8 mouse cellular contexts compared by ENCODE assay signal in genomic region chr2:181670913-181671311, GRCm38 (mm10). TPM values are rescaled to one million over a fixed set of nuclear protein-coding genes. Genes with fewer than 3 reads are reported as not detected.
A peak's percentile ranks its signal among the peaks of the same experiment; 100 is the strongest.
DNase-seq lines count a peak whose midpoint lies in the region; ATAC-seq and TF ChIP-seq lines count a peak whose summit lies in the region.

No protein-coding gene starts in this region.

- peak overlapping the region; percentile 68 for H3K9ac ChIP-seq in embryonic facial prominence, embryonic 14.5 days (ENCODE audit: low read depth, low read length)
- peak overlapping the region; percentile 32 for H3K9ac ChIP-seq in intestine, embryonic 15.5 days
- peak overlapping the region; percentile 39; the same call in 1 of the 2 replicates for H3K9ac ChIP-seq in neural tube, embryonic 14.5 days (replicated peaks; ENCODE audit: low read depth, low read length)

- peak overlapping the region; percentile 40 for H3K4me3 ChIP-seq in left cerebral cortex, adult 2 months
- H3K4me3 ChIP-seq in embryonic facial prominence, embryonic 14.5 days (ENCODE audit: low read depth, low read length), result peak overlapping the region; percentile 56
- H3K4me3 ChIP-seq in intestine, embryonic 15.5 days (replicated peaks), result peak overlapping the region; percentile 43
- H3K4me3 ChIP-seq in neural tube, embryonic 14.5 days (ENCODE audit: low read depth, low read length), result peak overlapping the region; percentile 35

- 1% methylated on average over 40 of the region's 41 CpGs for WGBS in embryonic facial prominence, embryonic 14.5 days
- WGBS in intestine, embryonic 15.5 days, result under 1% methylated on average over 41 of the region's 41 CpGs
- under 1% methylated on average over 41 of the region's 41 CpGs for WGBS in neural tube, embryonic 14.5 days

- no peak for ATAC-seq in embryonic facial prominence, embryonic 14.5 days (ENCODE audit: low read depth)
- no peak for ATAC-seq in intestine, embryonic 15.5 days
- ATAC-seq in neural tube, embryonic 14.5 days (ENCODE audit: low read depth), result no peak

- peaks cover 60% of the 10 kb centered on the region for H3K27me3 ChIP-seq in embryonic facial prominence, embryonic 14.5 days (replicated peaks; ENCODE audit: control insufficient read depth, insufficient read depth, low read length)
- H3K27me3 ChIP-seq in intestine, embryonic 15.5 days (replicated peaks), result peaks cover 74% of the 10 kb centered on the region
- peaks cover 36% of the 10 kb centered on the region for H3K27me3 ChIP-seq in neural tube, embryonic 14.5 days (ENCODE audit: control insufficient read depth, insufficient read depth, low read length)

- H3K9me3 ChIP-seq in embryonic facial prominence, embryonic 14.5 days (ENCODE audit: control insufficient read depth, low read length), result no peaks in the 10 kb centered on the region
- no peaks in the 10 kb centered on the region for H3K9me3 ChIP-seq in intestine, embryonic 15.5 days
- H3K9me3 ChIP-seq in neural tube, embryonic 14.5 days (ENCODE audit: control insufficient read depth, low read length), result no peaks in the 10 kb centered on the region

- intact Hi-C loops in left cerebral cortex, adult 2 months (cut with DNase I), result no loop called here

- H3K4me2 ChIP-seq in embryonic facial prominence, embryonic 14.5 days (ENCODE audit: low read depth, low read length), result peak overlapping the region; percentile 80
- H3K4me2 ChIP-seq in intestine, embryonic 15.5 days (replicated peaks), result peak overlapping the region; percentile 75
- H3K4me2 ChIP-seq in neural tube, embryonic 14.5 days (ENCODE audit: low read depth, low read length), result peak overlapping the region; percentile 52

- peak overlapping the region; percentile 59 for H3K27ac ChIP-seq in left cerebral cortex, adult 2 months
- peak overlapping the region; percentile 61 for H3K27ac ChIP-seq in embryonic facial prominence, embryonic 14.5 days (replicated peaks; ENCODE audit: low read depth, low read length)
- no peak overlapping the region for H3K27ac ChIP-seq in intestine, embryonic 15.5 days
- H3K27ac ChIP-seq in neural tube, embryonic 14.5 days (ENCODE audit: low read depth, low read length), result no peak overlapping the region; the same call in 1 of the 2 replicates

- no peak for TF ChIP-seq CTCF in left cerebral cortex, adult 2 months (IDR thresholded peaks at IDR 0.05)

- H3K36me3 ChIP-seq in embryonic facial prominence, embryonic 14.5 days (ENCODE audit: control insufficient read depth, insufficient read depth, low read length), result no peaks in the 10 kb centered on the region
- no peaks in the 10 kb centered on the region for H3K36me3 ChIP-seq in intestine, embryonic 15.5 days
- H3K36me3 ChIP-seq in neural tube, embryonic 14.5 days (ENCODE audit: control insufficient read depth, insufficient read depth, low read length), result no peaks in the 10 kb centered on the region

- no peak for DNase-seq in left cerebral cortex, adult 2 months (ENCODE audit: extremely low spot score in 1 of 2, low spot score in 2 of 2)
- DNase-seq in left cerebral cortex, adult 8-10 months (ENCODE audit: low spot score in 2 of 2), result no peak
- DNase-seq in embryonic facial prominence, embryonic 14.5 days (ENCODE audit: low spot score), result no peak
- no peak for DNase-seq in B cell, adult 2 months
- no peak for DNase-seq in adrenal gland, adult 2 months
- DNase-seq in adrenal gland, postnatal 14 days, result no peak

- 0 out of 2 replicates have a peak, but pooled peaks cover 17% of the 10 kb centered on the region for H3K4me1 ChIP-seq in embryonic facial prominence, embryonic 14.5 days (ENCODE audit: control insufficient read depth, insufficient read depth, low read length)
- peaks cover 19% of the 10 kb centered on the region for H3K4me1 ChIP-seq in intestine, embryonic 15.5 days (replicated peaks)
- H3K4me1 ChIP-seq in neural tube, embryonic 14.5 days (ENCODE audit: control insufficient read depth, insufficient read depth, low read length), result peaks cover 7% of the 10 kb centered on the region

RNA-seq across cellular contexts. Expression of gene Sox18, which starts 0.5 kb away (rescaled TPM):
- 10 to 100 TPM; 10.9 to 11.2 TPM for total RNA-seq in left cerebral cortex, adult 2 months (2021)
- 10 to 100 TPM in 1 of 4 experiments, 1 to 10 TPM in 3; 5.8 to 11.8 (median 7.8) TPM for total RNA-seq in left cerebral cortex, adult 8-10 months (2022)
- polyA plus RNA-seq in embryonic facial prominence, embryonic 14.5 days (2014; fragmentation: Nextera tagmentation; extraction: Ambion mirVana), result 43.9 and 46.5 TPM in 2 replicates
- polyA plus RNA-seq in intestine, embryonic 15.5 days (2015; fragmentation: Nextera tagmentation; extraction: Ambion mirVana), result 28.0 and 29.0 TPM in 2 replicates
- polyA plus RNA-seq in neural tube, embryonic 14.5 days (2014; fragmentation: Nextera tagmentation; extraction: Ambion mirVana), result 12.7 and 17.0 TPM in 2 replicates
- 10 to 100 TPM; 20.3 to 34.7 TPM for total RNA-seq in adrenal gland, adult 2 months (2021)
- 164 and 223 TPM in 2 replicates for polyA plus RNA-seq in adrenal gland, adult 2 months (2012; rRNA removed)
- total RNA-seq in adrenal gland, postnatal 14 days (2021), result 60.4 and 64.6 TPM in 2 replicates

RNA-seq across cellular contexts. Expression of gene Tcea2, which starts 9.2 kb away (rescaled TPM):
- total RNA-seq in left cerebral cortex, adult 2 months (2021), result 10 to 100 TPM; 65.7 to 78.1 TPM
- 10 to 100 TPM; 64.2 to 70.0 (median 65.5) TPM for total RNA-seq in left cerebral cortex, adult 8-10 months (2022)
- polyA plus RNA-seq in embryonic facial prominence, embryonic 14.5 days (2014; fragmentation: Nextera tagmentation; extraction: Ambion mirVana), result 21.2 and 26.8 TPM in 2 replicates
- 14.9 and 15.7 TPM in 2 replicates for polyA plus RNA-seq in intestine, embryonic 15.5 days (2015; fragmentation: Nextera tagmentation; extraction: Ambion mirVana)
- 49.6 and 54.8 TPM in 2 replicates for polyA plus RNA-seq in neural tube, embryonic 14.5 days (2014; fragmentation: Nextera tagmentation; extraction: Ambion mirVana)
- total RNA-seq in adrenal gland, adult 2 months (2021), result 1 to 10 TPM; 6.6 to 7.8 TPM
- 10.1 and 10.6 TPM in 2 replicates for polyA plus RNA-seq in adrenal gland, adult 2 months (2012; rRNA removed)
- total RNA-seq in adrenal gland, postnatal 14 days (2021), result 5.2 and 9.8 TPM in 2 replicates

RNA-seq across cellular contexts. Expression of gene Gm29797, which starts 14.1 kb away (rescaled TPM):
- 1 to 10 TPM in 1 of 2 experiments, under 1 TPM in 1; 0.48 to 1.3 TPM for total RNA-seq in left cerebral cortex, adult 2 months (2021)
- total RNA-seq in left cerebral cortex, adult 8-10 months (2022), result 1 to 10 TPM in 1 of 4 experiments, under 1 TPM in 2, not detected in 1; 0.53 to 1.2 (median 0.62) TPM
- 0.47 TPM in 1 of 2 replicates, not detected in the other for polyA plus RNA-seq in embryonic facial prominence, embryonic 14.5 days (2014; fragmentation: Nextera tagmentation; extraction: Ambion mirVana)
- polyA plus RNA-seq in intestine, embryonic 15.5 days (2015; fragmentation: Nextera tagmentation; extraction: Ambion mirVana), result 1.3 and 3.1 TPM in 2 replicates
- polyA plus RNA-seq in neural tube, embryonic 14.5 days (2014; fragmentation: Nextera tagmentation; extraction: Ambion mirVana), result not detected in 2 replicates
- total RNA-seq in adrenal gland, adult 2 months (2021), result under 1 TPM in 1 of 2 experiments, not detected in 1; 0.55 TPM
- 0.47 TPM in 1 of 2 replicates, not detected in the other for polyA plus RNA-seq in adrenal gland, adult 2 months (2012; rRNA removed)
- not detected in 2 replicates for total RNA-seq in adrenal gland, postnatal 14 days (2021)

RNA-seq across cellular contexts. Expression of gene Rgs19, which starts 22.9 kb away (rescaled TPM):
- total RNA-seq in left cerebral cortex, adult 2 months (2021), result 10 to 100 TPM; 30.6 to 33.2 TPM
- total RNA-seq in left cerebral cortex, adult 8-10 months (2022), result 10 to 100 TPM; 21.9 to 35.9 (median 26.8) TPM
- polyA plus RNA-seq in embryonic facial prominence, embryonic 14.5 days (2014; fragmentation: Nextera tagmentation; extraction: Ambion mirVana), result 82.2 and 88.4 TPM in 2 replicates
- polyA plus RNA-seq in intestine, embryonic 15.5 days (2015; fragmentation: Nextera tagmentation; extraction: Ambion mirVana), result 37.4 and 39.4 TPM in 2 replicates
- polyA plus RNA-seq in neural tube, embryonic 14.5 days (2014; fragmentation: Nextera tagmentation; extraction: Ambion mirVana), result 53.6 and 66.3 TPM in 2 replicates
- 10 to 100 TPM; 21.4 to 31.1 TPM for total RNA-seq in adrenal gland, adult 2 months (2021)
- 61.2 and 67.3 TPM in 2 replicates for polyA plus RNA-seq in adrenal gland, adult 2 months (2012; rRNA removed)
- total RNA-seq in adrenal gland, postnatal 14 days (2021), result 22.4 and 32.1 TPM in 2 replicates

RNA-seq across cellular contexts. Expression of gene Lkaaear1, which starts 27.3 kb away (rescaled TPM):
- total RNA-seq in left cerebral cortex, adult 2 months (2021), result not detected
- total RNA-seq in left cerebral cortex, adult 8-10 months (2022), result not detected
- polyA plus RNA-seq in embryonic facial prominence, embryonic 14.5 days (2014; fragmentation: Nextera tagmentation; extraction: Ambion mirVana), result not detected in 2 replicates
- not detected in 2 replicates for polyA plus RNA-seq in intestine, embryonic 15.5 days (2015; fragmentation: Nextera tagmentation; extraction: Ambion mirVana)
- not detected in 2 replicates for polyA plus RNA-seq in neural tube, embryonic 14.5 days (2014; fragmentation: Nextera tagmentation; extraction: Ambion mirVana)
- not detected for total RNA-seq in adrenal gland, adult 2 months (2021)
- not detected in 2 replicates for polyA plus RNA-seq in adrenal gland, adult 2 months (2012; rRNA removed)
- not detected in 2 replicates for total RNA-seq in adrenal gland, postnatal 14 days (2021)

Comparison
In these comparisons a context has a peak if more than half of its experiments do, and no peak if none do; other contexts are left out.
1. H3K27ac ChIP-seq: peak in left cerebral cortex, adult 2 months (single experiment) and embryonic facial prominence, embryonic 14.5 days (single experiment); none in intestine, embryonic 15.5 days (single experiment) and neural tube, embryonic 14.5 days (single experiment).
2. Peak in every context shown above with its lines, with median percentiles within 50 percentile points of each other: H3K4me3 ChIP-seq, H3K4me2 ChIP-seq and H3K9ac ChIP-seq.